Mouse (Mus musculus) MEL (cell line): ENCODE results near the gene Nup37.

Experiments used
- CHD2 ChIP-seq: IDR thresholded peaks from 2 replicates; pipeline ENCODE4 v1.6.1; 2011; ENCODE audit warnings: low read length, improper control_type of control experiment
- NELFE ChIP-seq: IDR thresholded peaks from 2 replicates; pipeline ENCODE4 v1.6.1; 2011; ENCODE audit warnings: low read depth, low read length, improper control_type of control experiment

- TF ChIP-seq CHD2 (no peak), NELFE (no peak)
Observed at GRCm38 (mm10) chr10:88151658-88152057, 4.9 kb downstream of the Nup37 start.
